Mouse (Mus musculus): ENCODE measurements around the gene Smurf1. TPM values are rescaled to one million over a fixed set of nuclear protein-coding genes. Genes with fewer than 3 reads are reported as not detected.
A peak's percentile ranks its signal among the peaks of the same experiment; 100 is the strongest.

Smurf1 gene
- polyA plus RNA-seq, 1 experiment from 2014 or later, result 12.1 TPM

GRCm38 (mm10) chr5:144907591-144907990 lies 58.1 kb downstream of the Smurf1 start:
- 72% methylated on average over 2 of the region's 2 CpGs for WGBS
- Histone ChIP-seq H3K36me3 (replicated peaks) (no peaks in the 10 kb centered on the region), H3K4me3 (no peak overlapping the region), H3K27ac (no peak overlapping the region), H3K4me1 (peaks cover 31% of the 10 kb centered on the region), H3K9me3 (no peaks in the 10 kb centered on the region), H3K27me3 (ENCODE audit: poor library complexity, severe bottlenecking) (no peaks in the 10 kb centered on the region)
- no peak for DNase-seq (ENCODE audit: extremely low spot score, low spot score)

GRCm38 (mm10) chr5:144904356-144905134 lies 61.1 kb downstream of the Smurf1 start:
- 85% methylated on average over 12 of the region's 12 CpGs for WGBS
- H3K4me1 ChIP-seq, result peaks cover 25% of the 10 kb centered on the region
- H3K9me3 ChIP-seq, result no peaks in the 10 kb centered on the region
- no peak overlapping the region for H3K4me3 ChIP-seq
- peaks cover 14% of the 10 kb centered on the region for H3K36me3 ChIP-seq (replicated peaks)
- H3K27ac ChIP-seq, result no peak overlapping the region
- DNase-seq (ENCODE audit: extremely low spot score, low spot score), result no peak
- no peaks in the 10 kb centered on the region for H3K27me3 ChIP-seq (ENCODE audit: poor library complexity, severe bottlenecking)

- Histone ChIP-seq H3K36me3 (replicated peaks) (peaks cover 29% of the 10 kb centered on the region), H3K4me1 (peaks cover 47% of the 10 kb centered on the region), H3K27ac (0 out of 2 replicates have a peak overlapping the region, but pooled peaks have one; percentile 13), H3K9me3 (no peaks in the 10 kb centered on the region), H3K27me3 (ENCODE audit: poor library complexity, severe bottlenecking) (no peaks in the 10 kb centered on the region), H3K4me3 (no peak overlapping the region)
- DNase-seq (ENCODE audit: extremely low spot score, low spot score), result no peak
- WGBS, result 77% methylated on average over 10 of the region's 10 CpGs
Measured at GRCm38 (mm10) chr5:144901791-144902190, 63.9 kb downstream of the Smurf1 start.

- H3K27me3 ChIP-seq (ENCODE audit: poor library complexity, severe bottlenecking), result no peaks in the 10 kb centered on the region
- peaks cover 47% of the 10 kb centered on the region for H3K4me1 ChIP-seq
- no peaks in the 10 kb centered on the region for H3K9me3 ChIP-seq
- 92% methylated on average over 7 of the region's 7 CpGs for WGBS
- H3K36me3 ChIP-seq (replicated peaks), result peaks cover 36% of the 10 kb centered on the region
- no peak for DNase-seq (ENCODE audit: extremely low spot score, low spot score)
- H3K27ac ChIP-seq, result no peak overlapping the region
- H3K4me3 ChIP-seq, result no peak overlapping the region
Measured at GRCm38 (mm10) chr5:144901035-144901434, 64.6 kb downstream of the Smurf1 start.

GRCm38 (mm10) chr5:144898448-144899052 lies 67.1 kb downstream of the Smurf1 start:
- no peak for DNase-seq (ENCODE audit: extremely low spot score, low spot score)
- peaks cover 38% of the 10 kb centered on the region for H3K4me1 ChIP-seq
- WGBS, result 43% methylated on average over 7 of the region's 7 CpGs
- peaks cover 58% of the 10 kb centered on the region for H3K36me3 ChIP-seq (replicated peaks)
- H3K4me3 ChIP-seq, result no peak overlapping the region
- no peaks in the 10 kb centered on the region for H3K27me3 ChIP-seq (ENCODE audit: poor library complexity, severe bottlenecking)
- H3K27ac ChIP-seq, result peak overlapping the region; percentile 70
- H3K9me3 ChIP-seq, result no peaks in the 10 kb centered on the region

- Histone ChIP-seq H3K9me3 (no peaks in the 10 kb centered on the region), H3K27ac (peak overlapping the region; percentile 70), H3K36me3 (replicated peaks) (peaks cover 65% of the 10 kb centered on the region), H3K4me1 (peaks cover 38% of the 10 kb centered on the region), H3K27me3 (ENCODE audit: poor library complexity, severe bottlenecking) (no peaks in the 10 kb centered on the region), H3K4me3 (no peak overlapping the region)
- peak; percentile 38 for DNase-seq (ENCODE audit: extremely low spot score, low spot score)
- WGBS, result 21% methylated on average over 7 of the region's 7 CpGs
Measured at GRCm38 (mm10) chr5:144897881-144898280, 67.8 kb downstream of the Smurf1 start.

- Histone ChIP-seq H3K4me3 (no peak overlapping the region), H3K36me3 (replicated peaks) (peaks cover 96% of the 10 kb centered on the region), H3K9me3 (no peaks in the 10 kb centered on the region; the same call in 1 of the 2 replicates), H3K27me3 (ENCODE audit: poor library complexity, severe bottlenecking) (no peaks in the 10 kb centered on the region), H3K4me1 (no peaks in the 10 kb centered on the region), H3K27ac (no peak overlapping the region)
- 92% methylated on average over 11 of the region's 11 CpGs for WGBS
- no peak for DNase-seq (ENCODE audit: extremely low spot score, low spot score)
Measured at GRCm38 (mm10) chr5:144891276-144891675, 74.4 kb downstream of the Smurf1 start.

GRCm38 (mm10) chr5:144885968-144886650 lies 79.5 kb downstream of the Smurf1 start:
- WGBS, result 89% methylated on average over 9 of the region's 9 CpGs
- Histone ChIP-seq H3K4me3 (no peak overlapping the region), H3K36me3 (replicated peaks) (peaks cover 99% of the 10 kb centered on the region), H3K9me3 (no peaks in the 10 kb centered on the region; the same call in 1 of the 2 replicates), H3K27me3 (ENCODE audit: poor library complexity, severe bottlenecking) (no peaks in the 10 kb centered on the region), H3K4me1 (no peaks in the 10 kb centered on the region), H3K27ac (no peak overlapping the region)
- no peak for DNase-seq (ENCODE audit: extremely low spot score, low spot score)

- Histone ChIP-seq H3K9me3 (no peaks in the 10 kb centered on the region; the same call in 1 of the 2 replicates), H3K4me3 (no peak overlapping the region), H3K27me3 (ENCODE audit: poor library complexity, severe bottlenecking) (no peaks in the 10 kb centered on the region), H3K27ac (no peak overlapping the region), H3K4me1 (no peaks in the 10 kb centered on the region), H3K36me3 (replicated peaks) (peaks cover 99% of the 10 kb centered on the region)
- DNase-seq (ENCODE audit: extremely low spot score, low spot score), result no peak
- 86% methylated on average over 13 of the region's 13 CpGs for WGBS
Measured at GRCm38 (mm10) chr5:144884629-144885217, 80.9 kb downstream of the Smurf1 start.

- H3K4me3 ChIP-seq, result no peak overlapping the region
- H3K9me3 ChIP-seq, result no peaks in the 10 kb centered on the region
- H3K4me1 ChIP-seq, result no peaks in the 10 kb centered on the region
- WGBS, result 90% methylated on average over 14 of the region's 14 CpGs
- peaks cover 97% of the 10 kb centered on the region for H3K36me3 ChIP-seq (replicated peaks)
- H3K27ac ChIP-seq, result no peak overlapping the region
- no peak for DNase-seq (ENCODE audit: extremely low spot score, low spot score)
- no peaks in the 10 kb centered on the region for H3K27me3 ChIP-seq (ENCODE audit: poor library complexity, severe bottlenecking)
Measured at GRCm38 (mm10) chr5:144881670-144882399, 83.8 kb downstream of the Smurf1 start.

- Histone ChIP-seq H3K4me1 (no peaks in the 10 kb centered on the region; the same call in 1 of the 2 replicates), H3K4me3 (no peak overlapping the region), H3K36me3 (replicated peaks) (peaks cover 51% of the 10 kb centered on the region), H3K9me3 (no peaks in the 10 kb centered on the region), H3K27ac (no peak overlapping the region), H3K27me3 (ENCODE audit: poor library complexity, severe bottlenecking) (no peaks in the 10 kb centered on the region)
- DNase-seq (ENCODE audit: extremely low spot score, low spot score), result no peak
- WGBS, result 91% methylated on average over 15 of the region's 15 CpGs
Measured at GRCm38 (mm10) chr5:144877021-144877420, 88.6 kb downstream of the Smurf1 start.

- Histone ChIP-seq H3K4me3 (no peak overlapping the region), H3K36me3 (replicated peaks) (peaks cover 40% of the 10 kb centered on the region), H3K9me3 (no peaks in the 10 kb centered on the region), H3K27me3 (ENCODE audit: poor library complexity, severe bottlenecking) (no peaks in the 10 kb centered on the region), H3K27ac (no peak overlapping the region), H3K4me1 (no peaks in the 10 kb centered on the region; the same call in 1 of the 2 replicates)
- DNase-seq (ENCODE audit: extremely low spot score, low spot score), result peak; percentile 66
- WGBS, result 19% methylated on average over 13 of the region's 13 CpGs
Measured at GRCm38 (mm10) chr5:144875892-144876291, 89.8 kb downstream of the Smurf1 start.
